In the genomic region with DNA sequence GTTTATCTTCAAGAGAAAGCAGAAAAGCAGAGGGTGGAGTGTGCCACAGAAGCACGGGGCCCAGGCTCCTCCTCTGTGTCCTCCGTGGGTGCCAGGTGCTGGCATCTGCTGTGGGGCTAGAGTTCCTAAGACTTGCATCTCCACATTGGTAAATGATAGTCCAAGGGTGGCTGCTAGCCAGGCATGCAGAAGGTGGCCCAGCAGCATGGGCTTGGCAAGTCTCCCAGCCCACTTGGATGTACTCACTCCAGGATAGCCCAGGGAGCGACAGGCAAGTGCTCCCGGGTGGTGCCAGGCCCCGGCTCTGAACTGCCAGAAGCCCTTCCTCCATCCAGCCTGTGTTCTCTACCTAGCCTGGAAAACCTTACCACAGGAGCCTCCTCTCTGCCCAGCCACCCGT, we compare ENCODE assay signal across 8 mouse cellular contexts.
DNase-seq lines count a peak whose midpoint lies in the region; ATAC-seq and TF ChIP-seq lines count a peak whose summit lies in the region.

No protein-coding gene starts in this region.

- ATAC-seq in heart, embryonic 12.5 days (ENCODE audit: insufficient number of reproducible peaks, low FRiP score): no peak
- ATAC-seq in heart, postnatal 0 days (ENCODE audit: insufficient read depth, low read depth): peak; percentile 74
- no peak for ATAC-seq in erythroid progenitor cell, adult 5-6 weeks (replicated peaks; ENCODE audit: low FRiP score, poor library complexity, severe bottlenecking)

- peaks cover 17% of the 10 kb centered on the region for H3K36me3 ChIP-seq in heart, embryonic 12.5 days
- H3K36me3 ChIP-seq in heart, postnatal 0 days (replicated peaks; ENCODE audit: control insufficient read depth, insufficient read depth, low read length): peaks cover 14% of the 10 kb centered on the region

- H3K4me2 ChIP-seq in heart, embryonic 12.5 days: no peak overlapping the region
- no peak overlapping the region for H3K4me2 ChIP-seq in heart, postnatal 0 days (ENCODE audit: low read depth, low read length)

- TF ChIP-seq CTCF in heart, postnatal 0 days (IDR thresholded peaks at IDR 0.05; ENCODE audit: low read depth): no peak

- H3K27ac ChIP-seq in heart, embryonic 12.5 days (ENCODE audit: poor library complexity, severe bottlenecking): no peak overlapping the region
- 0 out of 2 replicates have a peak overlapping the region, but pooled peaks have one; percentile 4 for H3K27ac ChIP-seq in heart, postnatal 0 days (ENCODE audit: low read depth)

- no peaks in the 10 kb centered on the region for H3K9me3 ChIP-seq in heart, embryonic 12.5 days (replicated peaks)
- no peaks in the 10 kb centered on the region for H3K9me3 ChIP-seq in heart, postnatal 0 days (replicated peaks; ENCODE audit: control insufficient read depth, low read length)

- TF ChIP-seq EP300 in heart, postnatal 0 days (IDR thresholded peaks at IDR 0.05; ENCODE audit: low read depth): no peak

- peak; percentile 79 to 85 for DNase-seq in heart, adult 18-20 months
- DNase-seq in 3134 (ENCODE audit: extremely low read depth, insufficient read length, low spot score): peak; percentile 42
- peak; percentile 96 for DNase-seq in cerebellum, adult 9-10 months
- DNase-seq in heart, postnatal 0 days (ENCODE audit: low spot score): peak; percentile 55
- peak; percentile 56 to 73 for DNase-seq in lung, postnatal 4 days
- DNase-seq in spleen, adult 12 weeks (ENCODE audit: low spot score): no peak

- no peak overlapping the region; the same call in 1 of the 2 replicates for H3K9ac ChIP-seq in heart, embryonic 12.5 days
- no peak overlapping the region for H3K9ac ChIP-seq in heart, postnatal 0 days (replicated peaks; ENCODE audit: low read depth, low read length)

- peaks cover 34% of the 10 kb centered on the region for H3K4me1 ChIP-seq in heart, embryonic 12.5 days (replicated peaks)
- H3K4me1 ChIP-seq in heart, postnatal 0 days (ENCODE audit: control insufficient read depth, insufficient read depth): peaks cover 16% of the 10 kb centered on the region

- H3K27me3 ChIP-seq in heart, embryonic 12.5 days (replicated peaks): no peaks in the 10 kb centered on the region
- no peaks in the 10 kb centered on the region for H3K27me3 ChIP-seq in heart, postnatal 0 days (ENCODE audit: control insufficient read depth, insufficient read depth, low read length)

- 59% methylated on average over 6 of the region's 6 CpGs for WGBS in heart, embryonic 12.5 days
- WGBS in heart, postnatal 0 days: 27% methylated on average over 6 of the region's 6 CpGs

- no peak overlapping the region for H3K4me3 ChIP-seq in heart, embryonic 12.5 days
- H3K4me3 ChIP-seq in heart, postnatal 0 days (ENCODE audit: low read depth, low read length): no peak overlapping the region
